ENCODE assay signal across 8 mouse cellular contexts in genomic region chr7:48938190-48938589, GRCm38 (mm10). TPM values are rescaled to one million over a fixed set of nuclear protein-coding genes. Genes with fewer than 3 reads are reported as not detected.
DNase-seq lines count a peak whose midpoint lies in the region; ATAC-seq and TF ChIP-seq lines count a peak whose summit lies in the region.

No protein-coding gene starts in this region.

- DNase-seq in kidney, adult 9 months: peak; percentile 17
- DNase-seq in kidney, adult 11 months: no peak
- DNase-seq in adrenal gland, postnatal 36 days: peak; percentile 23 to 61
- DNase-seq in lung, embryonic 14.5 days: peak; percentile 41
- DNase-seq in ovary, postnatal 10 days (ENCODE audit: low spot score): no peak
- no peak for DNase-seq in cerebellum, postnatal 36 days

- peak; percentile 44 for ATAC-seq in CD4-positive, CD25-positive, alpha-beta regulatory T cell, adult 4 months
- no peak for ATAC-seq in lung, embryonic 14.5 days (ENCODE audit: insufficient read depth)
- ATAC-seq in heart, embryonic 11.5 days (replicated peaks; ENCODE audit: insufficient number of reproducible peaks, low FRiP score, low TSS enrichment): no peak

- H3K9me3 ChIP-seq in lung, embryonic 14.5 days (ENCODE audit: low read depth, low read length): no peaks in the 10 kb centered on the region
- H3K9me3 ChIP-seq in heart, embryonic 11.5 days (replicated peaks; ENCODE audit: control insufficient read depth, low read length): no peaks in the 10 kb centered on the region

- no peaks in the 10 kb centered on the region for H3K27me3 ChIP-seq in lung, embryonic 14.5 days (ENCODE audit: insufficient read depth, low read length)
- no peaks in the 10 kb centered on the region for H3K27me3 ChIP-seq in heart, embryonic 11.5 days (ENCODE audit: control insufficient read depth, insufficient read depth, low read length)

- no peaks in the 10 kb centered on the region for H3K4me1 ChIP-seq in lung, embryonic 14.5 days (ENCODE audit: insufficient read depth)
- no peaks in the 10 kb centered on the region for H3K4me1 ChIP-seq in heart, embryonic 11.5 days (ENCODE audit: control insufficient read depth, insufficient read depth, low read length)

- H3K9ac ChIP-seq in lung, embryonic 14.5 days: no peak overlapping the region
- H3K9ac ChIP-seq in heart, embryonic 11.5 days (ENCODE audit: low read depth, low read length): no peak overlapping the region

- peak; percentile 38 for TF ChIP-seq CTCF in lung, embryonic 14.5 days (IDR thresholded peaks at IDR 0.05; ENCODE audit: low read depth)

- H3K4me2 ChIP-seq in lung, embryonic 14.5 days: no peak overlapping the region
- no peak overlapping the region for H3K4me2 ChIP-seq in heart, embryonic 11.5 days

- H3K27ac ChIP-seq in lung, embryonic 14.5 days (ENCODE audit: low read depth): no peak overlapping the region
- H3K27ac ChIP-seq in heart, embryonic 11.5 days (ENCODE audit: low read depth, low read length): no peak overlapping the region

- 32% methylated on average over 4 of the region's 4 CpGs for WGBS in lung, embryonic 14.5 days
- 36% methylated on average over 4 of the region's 4 CpGs for WGBS in heart, embryonic 11.5 days (ENCODE audit: insufficient replicate concordance)

- H3K36me3 ChIP-seq in lung, embryonic 14.5 days (ENCODE audit: insufficient read depth): no peaks in the 10 kb centered on the region
- no peaks in the 10 kb centered on the region for H3K36me3 ChIP-seq in heart, embryonic 11.5 days (ENCODE audit: control insufficient read depth, insufficient read depth, low read length)

- no peak overlapping the region for H3K4me3 ChIP-seq in lung, embryonic 14.5 days (ENCODE audit: low read depth, low read length)
- H3K4me3 ChIP-seq in heart, embryonic 11.5 days (ENCODE audit: low read depth, low read length): no peak overlapping the region

RNA-seq across cellular contexts. Expression of gene Nav2, which starts 29.7 kb away (rescaled TPM):
- 10 to 100 TPM; 30.6 to 45.1 TPM for polyA plus RNA-seq in CD4-positive, CD25-positive, alpha-beta regulatory T cell, adult 4 months (2017; shearing (Covaris generic))
- total RNA-seq in adrenal gland, postnatal 36 days (2021): 1 to 10 TPM; 6.4 to 8.7 TPM
- polyA plus RNA-seq in lung, embryonic 14.5 days (2014; fragmentation: Nextera tagmentation; extraction: Ambion mirVana): 19.7 and 20.2 TPM in 2 replicates
- polyA plus RNA-seq in heart, embryonic 11.5 days (2014; fragmentation: Nextera tagmentation; extraction: Ambion mirVana): 22.4 and 32.2 TPM in 2 replicates

RNA-seq across cellular contexts. Expression of gene E2f8, which starts 56.8 kb away (rescaled TPM):
- 1 to 10 TPM; 1.1 to 3.2 TPM for polyA plus RNA-seq in CD4-positive, CD25-positive, alpha-beta regulatory T cell, adult 4 months (2017; shearing (Covaris generic))
- 1 to 10 TPM; 1.9 to 2.2 TPM for total RNA-seq in adrenal gland, postnatal 36 days (2021)
- polyA plus RNA-seq in lung, embryonic 14.5 days (2014; fragmentation: Nextera tagmentation; extraction: Ambion mirVana): 26.0 and 27.8 TPM in 2 replicates
- 20.7 and 22.7 TPM in 2 replicates for polyA plus RNA-seq in heart, embryonic 11.5 days (2014; fragmentation: Nextera tagmentation; extraction: Ambion mirVana)

Comparison
In these comparisons a context has a peak if more than half of its experiments do, and no peak if none do; other contexts are left out.
1. DNase-seq: peak in kidney, adult 9 months (single experiment), adrenal gland, postnatal 36 days (2 of 2) and lung, embryonic 14.5 days (single experiment); none in kidney, adult 11 months (single experiment), ovary, postnatal 10 days (single experiment) and cerebellum, postnatal 36 days (0 of 2).